Mouse (Mus musculus): ENCODE measurements around the gene Usp27x. TPM values are rescaled to one million over a fixed set of nuclear protein-coding genes. Genes with fewer than 3 reads are reported as not detected.

Usp27x gene
- polyA plus RNA-seq, 1 experiment from 2014 or later, result 1.5 TPM

Other genes with a start within 250 kb of the Usp27x start
- 8.4 and 10.1 TPM in 2 replicates for gene Clcn5, start 56.5 kb downstream of the Usp27x start, polyA plus RNA-seq (2015; fragmentation: Nextera tagmentation; extraction: Ambion mirVana)
- gene Foxp3, start 197.8 kb upstream of the Usp27x start, polyA plus RNA-seq (2015; fragmentation: Nextera tagmentation; extraction: Ambion mirVana), result 0.14 TPM in 1 of 2 replicates, not detected in the other
- gene Ppp1r3f, start 198.5 kb upstream of the Usp27x start, polyA plus RNA-seq (2015; fragmentation: Nextera tagmentation; extraction: Ambion mirVana), result 4.6 and 5.4 TPM in 2 replicates
- 28.0 and 29.6 TPM in 2 replicates for gene Ccdc22, start 229.7 kb upstream of the Usp27x start, polyA plus RNA-seq (2015; fragmentation: Nextera tagmentation; extraction: Ambion mirVana)
- 0.11 and 0.13 TPM in 2 replicates for gene Cacna1f, start 231.3 kb upstream of the Usp27x start, polyA plus RNA-seq (2015; fragmentation: Nextera tagmentation; extraction: Ambion mirVana)

Measured in neural tube, embryonic 13.5 days (tissue).